Mouse (Mus musculus): ENCODE measurements around the gene Ltbp2. TPM values are rescaled to one million over a fixed set of nuclear protein-coding genes. Genes with fewer than 3 reads are reported as not detected.

The Ltbp2 gene
- total and polyA plus RNA-seq, 2 experiments from 2014 or later: 1.1 to 8.1 TPM

- Histone ChIP-seq H3K36me3 (replicated peaks; ENCODE audit: control insufficient read depth, insufficient read depth, low read length) (peaks cover 36% of the 10 kb centered on the region), H3K27ac (ENCODE audit: low read depth) (no peak overlapping the region), H3K27me3 (ENCODE audit: control insufficient read depth, insufficient read depth, low read length) (no peaks in the 10 kb centered on the region), H3K4me1 (ENCODE audit: control insufficient read depth, insufficient read depth) (no peaks in the 10 kb centered on the region), H3K4me2 (ENCODE audit: low read depth, low read length) (no peak overlapping the region), H3K9ac (replicated peaks; ENCODE audit: low read depth, low read length) (no peak overlapping the region), H3K9me3 (replicated peaks; ENCODE audit: control insufficient read depth, low read length) (no peaks in the 10 kb centered on the region), H3K4me3 (ENCODE audit: low read depth, low read length) (no peak overlapping the region)
- WGBS: 63% methylated on average over 16 of the region's 16 CpGs
- ATAC-seq (ENCODE audit: insufficient read depth, low read depth) (0 out of 2 replicates have a peak, but pooled peaks have one; percentile 6), DNase-seq (ENCODE audit: low spot score) (peak; percentile 39)
- no peak for TF ChIP-seq EP300 (IDR thresholded peaks at IDR 0.05; ENCODE audit: low read depth)
- peak; percentile 66 for TF ChIP-seq CTCF (IDR thresholded peaks at IDR 0.05; ENCODE audit: low read depth)
Observed at GRCm38 (mm10) chr12:84755008-84755695, 121.2 kb downstream of the Ltbp2 start.

- H3K27ac ChIP-seq (ENCODE audit: low read depth): no peak overlapping the region
- ATAC-seq (ENCODE audit: insufficient read depth, low read depth) (no peak), DNase-seq (ENCODE audit: low spot score) (no peak)
- H3K4me1 ChIP-seq (ENCODE audit: control insufficient read depth, insufficient read depth): no peaks in the 10 kb centered on the region
- WGBS: 48% methylated on average over 14 of the region's 14 CpGs
- peaks cover 16% of the 10 kb centered on the region for H3K36me3 ChIP-seq (replicated peaks; ENCODE audit: control insufficient read depth, insufficient read depth, low read length)
- no peak overlapping the region for H3K9ac ChIP-seq (replicated peaks; ENCODE audit: low read depth, low read length)
- TF ChIP-seq EP300 (IDR thresholded peaks at IDR 0.05; ENCODE audit: low read depth) (no peak), CTCF (IDR thresholded peaks at IDR 0.05; ENCODE audit: low read depth) (no peak)
- H3K4me2 ChIP-seq (ENCODE audit: low read depth, low read length): no peak overlapping the region
- no peaks in the 10 kb centered on the region for H3K27me3 ChIP-seq (ENCODE audit: control insufficient read depth, insufficient read depth, low read length)
- H3K9me3 ChIP-seq (replicated peaks; ENCODE audit: control insufficient read depth, low read length): no peaks in the 10 kb centered on the region
- no peak overlapping the region for H3K4me3 ChIP-seq (ENCODE audit: low read depth, low read length)
Observed at GRCm38 (mm10) chr12:84752131-84752977, 124.0 kb downstream of the Ltbp2 start.

- no peak overlapping the region for H3K9ac ChIP-seq (replicated peaks; ENCODE audit: low read depth, low read length)
- peak; percentile 49 for ATAC-seq (ENCODE audit: insufficient read depth, low read depth)
- WGBS: 56% methylated on average over 14 of the region's 14 CpGs
Observed at GRCm38 (mm10) chr12:84750661-84751060, 125.7 kb downstream of the Ltbp2 start.

GRCm38 (mm10) chr12:84748134-84748533 is 128.2 kb downstream of the Ltbp2 start:
- Histone ChIP-seq H3K36me3 (replicated peaks; ENCODE audit: control insufficient read depth, insufficient read depth, low read length) (no peaks in the 10 kb centered on the region), H3K4me1 (ENCODE audit: control insufficient read depth, insufficient read depth) (no peaks in the 10 kb centered on the region), H3K4me2 (ENCODE audit: low read depth, low read length) (no peak overlapping the region), H3K4me3 (ENCODE audit: low read depth, low read length) (no peak overlapping the region), H3K9ac (replicated peaks; ENCODE audit: low read depth, low read length) (no peak overlapping the region), H3K27ac (ENCODE audit: low read depth) (no peak overlapping the region), H3K27me3 (ENCODE audit: control insufficient read depth, insufficient read depth, low read length) (no peaks in the 10 kb centered on the region), H3K9me3 (replicated peaks; ENCODE audit: control insufficient read depth, low read length) (no peaks in the 10 kb centered on the region)
- WGBS: 60% methylated on average over 3 of the region's 3 CpGs
- TF ChIP-seq EP300 (IDR thresholded peaks at IDR 0.05; ENCODE audit: low read depth): no peak
- no peak for TF ChIP-seq CTCF (IDR thresholded peaks at IDR 0.05; ENCODE audit: low read depth)
- no peak for ATAC-seq (ENCODE audit: insufficient read depth, low read depth)
- no peak for DNase-seq (ENCODE audit: low spot score)

More at GRCm38 (mm10) chr12:84750661-84751060, 125.7 kb downstream of the Ltbp2 start:
- Histone ChIP-seq H3K27me3 (ENCODE audit: control insufficient read depth, insufficient read depth, low read length) (no peaks in the 10 kb centered on the region), H3K4me3 (ENCODE audit: low read depth, low read length) (no peak overlapping the region), H3K4me1 (ENCODE audit: control insufficient read depth, insufficient read depth) (no peaks in the 10 kb centered on the region), H3K27ac (ENCODE audit: low read depth) (no peak overlapping the region), H3K36me3 (replicated peaks; ENCODE audit: control insufficient read depth, insufficient read depth, low read length) (no peaks in the 10 kb centered on the region), H3K9me3 (replicated peaks; ENCODE audit: control insufficient read depth, low read length) (no peaks in the 10 kb centered on the region), H3K4me2 (ENCODE audit: low read depth, low read length) (no peak overlapping the region)
- no peak for DNase-seq (ENCODE audit: low spot score)
- no peak for TF ChIP-seq EP300 (IDR thresholded peaks at IDR 0.05; ENCODE audit: low read depth)
- TF ChIP-seq CTCF (IDR thresholded peaks at IDR 0.05; ENCODE audit: low read depth): no peak

- Histone ChIP-seq H3K36me3 (replicated peaks; ENCODE audit: control insufficient read depth, insufficient read depth, low read length) (no peaks in the 10 kb centered on the region), H3K27me3 (ENCODE audit: control insufficient read depth, insufficient read depth, low read length) (no peaks in the 10 kb centered on the region), H3K9ac (replicated peaks; ENCODE audit: low read depth, low read length) (no peak overlapping the region), H3K4me1 (ENCODE audit: control insufficient read depth, insufficient read depth) (no peaks in the 10 kb centered on the region), H3K4me2 (ENCODE audit: low read depth, low read length) (no peak overlapping the region), H3K9me3 (replicated peaks; ENCODE audit: control insufficient read depth, low read length) (no peaks in the 10 kb centered on the region), H3K27ac (ENCODE audit: low read depth) (no peak overlapping the region), H3K4me3 (ENCODE audit: low read depth, low read length) (no peak overlapping the region)
- TF ChIP-seq CTCF (IDR thresholded peaks at IDR 0.05; ENCODE audit: low read depth): no peak
- no peak for TF ChIP-seq EP300 (IDR thresholded peaks at IDR 0.05; ENCODE audit: low read depth)
- 41% methylated on average over 4 of the region's 4 CpGs for WGBS
- ATAC-seq (ENCODE audit: insufficient read depth, low read depth): no peak
- no peak for DNase-seq (ENCODE audit: low spot score)
Observed at GRCm38 (mm10) chr12:84745700-84746099, 130.6 kb downstream of the Ltbp2 start.
